Mouse (Mus musculus): ENCODE measurements around the gene Hnrnpul1. TPM values are rescaled to one million over a fixed set of nuclear protein-coding genes. Genes with fewer than 3 reads are reported as not detected.
A peak's percentile ranks its signal among the peaks of the same experiment; 100 is the strongest.
"Not testable (repeated sequence)": the region's sequence is repeated elsewhere in the genome, so short reads cannot be mapped to it uniquely, and the experiment has no call there.

The Hnrnpul1 gene
- 119 and 130 TPM in 2 replicates for total RNA-seq (2021)
- long read RNA-seq, experiment 1, transcript Hnrnpul1-205 (15 exons, 3,784 nt) = major isoform, 36 of 71 reads
- long read RNA-seq, experiment 1, partial matches to known transcripts = 18 of 71 reads
- long read RNA-seq, experiment 1, other reads (novel, unspliced or antisense) = 10 of 71 reads
- long read RNA-seq, experiment 2, transcript Hnrnpul1-205 (15 exons, 3,784 nt) = major isoform, 31 of 54 reads
- long read RNA-seq, experiment 2, partial matches to known transcripts = 13 of 54 reads
- long read RNA-seq, experiment 2, other reads (novel, unspliced or antisense) = 7 of 54 reads

- DNase-seq = peak; percentile 99
Observed at GRCm38 (mm10) chr7:25754738-25755467, at the start of gene Hnrnpul1. Hnrnpul1 (minus strand) TSS chr7:25754757.

GRCm38 (mm10) chr7:25803460-25803859, 48.9 kb upstream of the Hnrnpul1 start:
- no peak for DNase-seq

- DNase-seq = peak; percentile 74
Observed at GRCm38 (mm10) chr7:25802241-25803125, 47.9 kb upstream of the Hnrnpul1 start.

- no peak for DNase-seq
Observed at GRCm38 (mm10) chr7:25801031-25801430, 46.5 kb upstream of the Hnrnpul1 start.

- DNase-seq = no peak
Observed at GRCm38 (mm10) chr7:25799369-25799768, 44.8 kb upstream of the Hnrnpul1 start.

- no peak for DNase-seq
Observed at GRCm38 (mm10) chr7:25798540-25798939, 44.0 kb upstream of the Hnrnpul1 start.

GRCm38 (mm10) chr7:25794775-25795174, 40.2 kb upstream of the Hnrnpul1 start:
- DNase-seq = no peak

- DNase-seq = peak; percentile 71
Observed at GRCm38 (mm10) chr7:25793679-25794078, 39.1 kb upstream of the Hnrnpul1 start.

GRCm38 (mm10) chr7:25792966-25793365, 38.4 kb upstream of the Hnrnpul1 start:
- not testable (repeated sequence) for DNase-seq

- DNase-seq = peak; percentile 48
Observed at GRCm38 (mm10) chr7:25790615-25791014, 36.1 kb upstream of the Hnrnpul1 start.

GRCm38 (mm10) chr7:25789129-25789440, 34.5 kb upstream of the Hnrnpul1 start:
- no peak for DNase-seq

- peak; percentile 71 for DNase-seq
Observed at GRCm38 (mm10) chr7:25788220-25789128, 33.9 kb upstream of the Hnrnpul1 start, which contains the start of gene Axl. Axl (minus strand) TSS chr7:25788705.

- DNase-seq = no peak
Observed at GRCm38 (mm10) chr7:25787456-25788219, 33.1 kb upstream of the Hnrnpul1 start.

- no peak for DNase-seq
Observed at GRCm38 (mm10) chr7:25786974-25787373, 32.4 kb upstream of the Hnrnpul1 start.

- DNase-seq = no peak
Observed at GRCm38 (mm10) chr7:25785752-25786151, 31.2 kb upstream of the Hnrnpul1 start.

- DNase-seq = no peak
Observed at GRCm38 (mm10) chr7:25784808-25785207, 30.3 kb upstream of the Hnrnpul1 start.

GRCm38 (mm10) chr7:25783746-25784145, 29.2 kb upstream of the Hnrnpul1 start:
- DNase-seq = no peak

GRCm38 (mm10) chr7:25782744-25783143, 28.2 kb upstream of the Hnrnpul1 start:
- DNase-seq = no peak

GRCm38 (mm10) chr7:25781937-25782610, 27.5 kb upstream of the Hnrnpul1 start:
- no peak for DNase-seq

- peak; percentile 72 for DNase-seq
Observed at GRCm38 (mm10) chr7:25781321-25781936, 26.9 kb upstream of the Hnrnpul1 start.

Measured in adrenal gland, postnatal 14 days (tissue).